Mouse (Mus musculus) heart, postnatal 14 days (tissue): Measurements from ENCODE around the gene Ces2e. TPM values are rescaled to one million over a fixed set of nuclear protein-coding genes. Genes with fewer than 3 reads are reported as not detected.
A peak's percentile ranks its signal among the peaks of the same experiment; 100 is the strongest.
"Not testable (repeated sequence)": the region's sequence is repeated elsewhere in the genome, so short reads cannot be mapped to it uniquely, and the experiment has no call there.

ENCODE experiments used
- DNase-seq, 2 experiments: peaks; one replicate each; pipeline ENCODE4 v3.0.0; 2021 to 2022
- intact Hi-C: fragments of 180-260 bp; cut with DNase I; formaldehyde crosslinking; loops from one replicate; pipeline ENCODE4 v1.15.1; 2025
- long read RNA-seq, 2 experiments: library from polyadenylated mRNA; stranded (forward); transcript quantifications; one replicate each; pipeline ENCODE4 v2.0.0; 2021
- total RNA-seq, 2 experiments: library from RNA; stranded (reverse); gene quantifications; 2 replicates each; pipeline ENCODE4 v1.2.3; 2021

Ces2e gene
- total RNA-seq = 1 to 10 TPM; 1.0 TPM
- long read RNA-seq, experiment 1, partial matches to known transcripts = 3 of 4 reads
- long read RNA-seq, experiment 1, other reads (novel, unspliced or antisense) = 0 of 4 reads
- long read RNA-seq, experiment 2, partial matches to known transcripts = 2 of 3 reads
- long read RNA-seq, experiment 2, other reads (novel, unspliced or antisense) = 0 of 3 reads

DNA sequence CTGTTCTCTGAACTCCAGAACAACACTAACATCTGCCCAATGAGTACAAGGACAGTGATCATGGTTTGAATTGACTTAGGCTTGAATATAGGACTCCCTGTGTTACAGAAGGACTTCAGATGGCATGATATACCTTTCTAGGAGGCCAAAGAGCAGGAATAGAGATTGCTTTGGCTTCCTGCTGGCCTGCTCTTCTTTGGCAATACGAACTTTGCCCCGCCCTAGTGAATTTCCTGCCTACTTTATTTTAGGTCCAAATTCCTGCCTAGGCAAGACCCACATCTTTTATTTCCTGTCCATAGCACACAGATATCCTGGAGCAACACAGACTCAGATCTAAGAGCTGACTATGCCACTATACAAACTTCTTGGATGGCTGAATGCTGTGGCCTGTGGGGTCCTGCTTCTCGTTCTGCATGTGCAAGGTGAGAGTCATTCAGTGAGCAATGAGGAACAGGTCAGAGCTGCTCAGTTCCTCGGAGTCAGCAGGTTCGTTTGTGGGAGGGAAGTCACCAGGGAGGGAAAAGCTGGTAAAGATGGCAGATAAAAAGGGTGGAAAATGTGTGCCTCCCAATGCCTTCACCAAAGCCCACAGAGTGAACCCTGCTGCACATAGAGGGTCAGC, at the start of gene Ces2e:
Gene Ces2e, plus strand, starts transcription at position 289 of the 625 bp plus-strand sequence.
- intact Hi-C loops = no loop called here
- DNase-seq = no peak

- DNase-seq, intact Hi-C loops: not testable (repeated sequence)
These were observed 39.7 kb upstream of the Ces2e start for GRCm38 (mm10) chr8:104886223-104886926.

GRCm38 (mm10) chr8:104901746-104902145, 24.3 kb upstream of the Ces2e start:
- DNase-seq = no peak
- intact Hi-C loops = loop anchor here (5.0 kb wide), 1 partner anchor 244 kb away; no protein-coding TSS in a partner anchor

- intact Hi-C loops = no loop called here
- DNase-seq = no peak
These were observed 18.9 kb upstream of the Ces2e start for GRCm38 (mm10) chr8:104907111-104907510.

DNA sequence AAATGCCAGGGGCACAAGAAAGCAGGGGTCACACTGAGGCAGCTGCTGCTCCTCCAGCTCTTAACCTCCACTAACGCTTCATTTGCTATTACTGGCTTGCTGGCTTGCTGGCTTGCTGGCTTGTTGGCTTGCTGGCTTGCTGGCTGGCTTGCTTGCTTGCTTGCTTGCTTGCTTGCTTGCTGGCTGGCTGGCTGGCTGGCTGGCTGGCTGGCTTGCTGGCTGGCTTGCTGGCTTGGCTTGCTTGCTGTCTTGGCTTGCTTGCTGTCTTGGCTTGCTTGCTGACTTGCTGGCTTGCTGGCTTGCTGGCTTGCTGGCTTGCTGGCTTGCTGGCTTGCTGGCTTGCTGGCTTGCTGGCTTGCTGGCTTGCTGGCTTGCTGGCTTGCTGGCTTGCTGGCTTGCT, 17.0 kb upstream of the Ces2e start:
- DNase-seq = peak; percentile 29 to 54
- intact Hi-C loops = not testable (repeated sequence)

DNA sequence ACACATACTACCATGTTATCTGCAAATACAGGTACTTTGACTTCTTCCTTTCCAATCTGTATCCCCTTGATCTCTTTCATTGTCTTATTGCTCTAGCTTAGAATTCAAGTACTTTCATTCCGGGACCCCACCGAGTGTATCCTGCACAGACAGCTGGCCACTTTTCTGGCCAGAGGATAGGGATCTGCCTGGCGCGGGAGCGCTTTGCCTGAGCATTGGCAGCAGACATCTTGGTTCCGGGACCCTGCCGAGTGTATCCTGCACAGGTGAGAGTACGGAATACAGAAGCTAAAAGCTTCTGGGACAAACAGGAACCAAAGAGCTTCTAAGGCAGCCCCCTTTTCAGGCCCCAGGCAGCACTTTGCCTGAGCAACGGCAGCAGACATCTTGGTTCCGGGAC, 16.4 kb upstream of the Ces2e start:
- intact Hi-C loops, DNase-seq: not testable (repeated sequence)

- no peak for DNase-seq
- intact Hi-C loops = no loop called here
These were observed 1.2 kb downstream of the Ces2e start for GRCm38 (mm10) chr8:104927301-104927700.

- intact Hi-C loops = loop anchor here (10.0 kb wide), 1 partner anchor 270 kb away; no protein-coding TSS in a partner anchor
These were observed 18.6 kb downstream of the Ces2e start for GRCm38 (mm10) chr8:104944665-104945064.

GRCm38 (mm10) chr8:104947056-104947455, 21.0 kb downstream of the Ces2e start, which contains the start of gene Ces2f:
TSS of gene Ces2f (plus strand) at chr8:104947356.
- DNase-seq = no peak
- intact Hi-C loops = loop anchor here (10.0 kb wide), 1 partner anchor 268 kb away; no protein-coding TSS in a partner anchor

More at GRCm38 (mm10) chr8:104944665-104945064, 18.6 kb downstream of the Ces2e start:
- no peak for DNase-seq

- intact Hi-C loops = loop anchor here (10.0 kb wide), 1 partner anchor 266 kb away; no protein-coding TSS in a partner anchor
- DNase-seq = no peak
These were observed 23.0 kb downstream of the Ces2e start for GRCm38 (mm10) chr8:104949031-104949430.

- intact Hi-C loops = no loop called here
- DNase-seq = peak; percentile 35 to 66
These were observed 35.5 kb downstream of the Ces2e start, which contains the start of gene Ces2g for GRCm38 (mm10) chr8:104961537-104961961. TSS of gene Ces2g (plus strand) at chr8:104961718.

- intact Hi-C loops = no loop called here
- DNase-seq = no peak
These were observed 36.3 kb downstream of the Ces2e start for GRCm38 (mm10) chr8:104962229-104962901.

DNA sequence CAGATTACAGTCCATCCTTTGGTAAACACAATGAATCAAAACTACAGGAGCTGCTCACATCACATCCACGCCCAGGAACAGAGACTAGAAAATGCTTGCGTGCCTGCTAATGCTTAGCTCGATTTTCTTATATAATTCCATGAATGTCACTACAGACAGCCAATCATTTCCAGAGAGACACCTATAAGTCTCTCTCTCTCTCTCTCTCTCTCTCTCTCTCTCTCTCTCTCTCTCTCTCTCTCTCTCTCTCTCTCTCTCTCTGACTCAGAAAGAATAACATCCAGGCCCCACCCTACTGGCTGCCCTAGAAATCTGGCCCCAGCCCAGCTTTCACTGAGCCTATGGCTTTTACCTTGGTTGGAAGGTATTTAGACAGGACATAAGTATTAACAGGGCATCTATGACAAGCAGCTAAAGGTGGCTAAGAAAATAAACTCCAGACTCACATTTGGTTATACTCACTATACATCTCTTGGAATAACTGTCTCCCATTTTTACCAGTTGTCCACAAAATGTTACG, 37.4 kb downstream of the Ces2e start:
- no peak for DNase-seq
- intact Hi-C loops = no loop called here

- intact Hi-C loops = no loop called here
- no peak for DNase-seq
These were observed 58.1 kb downstream of the Ces2e start for GRCm38 (mm10) chr8:104984126-104984525.

Other genes starting within 250 kb of the Ces2e start
- gene Ces2a, start 192.3 kb upstream of the Ces2e start, total RNA-seq = not detected
- under 1 TPM; 0.39 to 0.43 TPM for gene Ces2b, start 94.7 kb upstream of the Ces2e start, total RNA-seq
- not detected for gene Ces2c, start 79.2 kb upstream of the Ces2e start, total RNA-seq
- under 1 TPM in 1 of 2 experiments, not detected in 1; 0.12 TPM for gene Ces2f, start 21.1 kb downstream of the Ces2e start, total RNA-seq
- 1 to 10 TPM; 3.4 to 4.9 TPM for gene Ces2g, start 35.5 kb downstream of the Ces2e start, total RNA-seq
- gene Ces2h, start 74.6 kb downstream of the Ces2e start, total RNA-seq = not detected
- not detected for gene Ces3a, start 122.3 kb downstream of the Ces2e start, total RNA-seq
- not detected for gene Ces3b, start 157.5 kb downstream of the Ces2e start, total RNA-seq
- not detected for gene Ces4a, start 205.5 kb downstream of the Ces2e start, total RNA-seq
- gene Cbfb, start 244.4 kb downstream of the Ces2e start, total RNA-seq = 10 to 100 TPM; 24.4 to 27.9 TPM